Mouse (Mus musculus) gastrocnemius, adult 2 months (tissue): ENCODE measurements around the gene Tmem255b. TPM values are rescaled to one million over a fixed set of nuclear protein-coding genes. Genes with fewer than 3 reads are reported as not detected.

Experiments
- DNase-seq: peaks from one replicate; pipeline ENCODE4 v3.0.0; 2022
- H3K27ac ChIP-seq: fragments of 200-600 bp; 2 replicates; pipeline ENCODE4 v1.8.1; 2022; ENCODE audit warnings: mild to moderate bottlenecking
- H3K4me3 ChIP-seq: fragments of 200-600 bp; 2 replicates; pipeline ENCODE4 v1.8.1; 2022; ENCODE audit warnings: mild to moderate bottlenecking, moderate library complexity
- CTCF ChIP-seq: fragments of 200-600 bp; IDR thresholded peaks from 2 replicates; pipeline ENCODE4 v1.8.1; 2022; ENCODE audit warnings: antibody characterized with exemption, mild to moderate bottlenecking, moderate library complexity
- intact Hi-C: fragments of 180-260 bp; cut with DNase I; formaldehyde crosslinking; loops from one replicate; pipeline ENCODE4 v1.15.1; 2025
- total RNA-seq, 2 experiments: library from RNA; stranded (reverse); gene quantifications; 2 replicates each; pipeline ENCODE4 v1.2.3; 2021

The Tmem255b gene
- total RNA-seq, 2 experiments from 2014 or later: 2.6 to 3.1 TPM

DNA sequence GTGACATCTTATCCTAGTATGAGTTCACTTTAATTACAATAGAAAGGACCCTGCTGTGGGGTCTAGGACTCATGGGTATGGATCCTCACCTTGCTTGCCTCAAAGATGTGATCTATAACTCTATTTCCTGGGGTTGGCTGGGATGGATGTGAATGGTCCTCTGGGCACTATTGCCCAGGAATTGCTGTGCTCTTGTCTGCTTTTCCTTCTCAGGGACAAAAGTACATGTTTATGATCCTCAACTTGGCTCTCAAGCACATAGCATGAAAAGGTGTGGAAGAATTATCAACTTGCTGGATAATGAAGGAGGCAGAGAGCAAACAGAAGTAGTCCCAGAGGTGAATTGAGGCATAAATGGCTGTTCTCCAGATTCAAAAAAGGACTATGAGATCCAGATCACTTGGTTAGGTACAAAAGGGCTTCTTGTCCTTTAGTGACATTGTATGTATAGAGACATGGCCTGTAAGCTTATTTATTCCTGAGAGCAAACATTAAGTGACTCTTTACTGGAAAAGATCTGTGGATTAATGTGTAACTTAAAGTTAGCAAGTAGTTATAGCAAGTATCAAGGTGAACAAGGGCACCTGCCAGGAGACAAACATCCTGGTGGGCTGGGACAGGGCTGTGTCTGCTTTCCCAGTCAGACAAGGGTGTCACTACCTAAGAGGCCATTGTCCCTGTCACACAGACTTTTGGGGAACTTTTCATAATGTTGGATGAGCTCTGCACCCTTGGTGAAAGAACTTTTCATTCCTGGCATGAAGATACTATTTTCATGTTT, 70.1 kb downstream of the Tmem255b start:
- no peak for TF ChIP-seq CTCF
- no peak overlapping the region for H3K27ac ChIP-seq
- H3K4me3 ChIP-seq: no peak overlapping the region
- DNase-seq: no peak
- intact Hi-C loops: no loop called here

DNA sequence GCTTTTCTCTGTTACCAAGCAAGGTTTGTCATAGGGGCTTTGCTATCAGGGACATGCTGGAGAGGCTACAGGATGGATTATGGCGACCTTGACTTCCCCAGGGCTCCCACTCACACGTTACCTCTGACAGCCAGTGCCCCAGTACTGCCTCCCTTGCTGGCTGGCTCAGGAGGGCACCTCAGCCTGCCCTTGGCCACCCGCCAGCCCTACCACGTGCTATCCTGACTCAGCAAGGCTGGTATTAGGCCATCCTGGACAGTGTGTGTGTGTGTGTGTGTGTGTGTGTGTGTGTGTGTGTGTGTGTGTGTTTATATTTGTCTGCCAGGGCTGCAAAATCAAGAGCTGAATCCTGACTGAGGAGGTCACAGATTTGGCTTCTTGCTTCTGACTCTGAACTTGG, 71.9 kb downstream of the Tmem255b start:
- intact Hi-C loops: no loop called here
- peak; percentile 90 for DNase-seq
- TF ChIP-seq CTCF: no peak
- H3K27ac ChIP-seq: peak overlapping the region; percentile 67
- no peak overlapping the region for H3K4me3 ChIP-seq

DNA sequence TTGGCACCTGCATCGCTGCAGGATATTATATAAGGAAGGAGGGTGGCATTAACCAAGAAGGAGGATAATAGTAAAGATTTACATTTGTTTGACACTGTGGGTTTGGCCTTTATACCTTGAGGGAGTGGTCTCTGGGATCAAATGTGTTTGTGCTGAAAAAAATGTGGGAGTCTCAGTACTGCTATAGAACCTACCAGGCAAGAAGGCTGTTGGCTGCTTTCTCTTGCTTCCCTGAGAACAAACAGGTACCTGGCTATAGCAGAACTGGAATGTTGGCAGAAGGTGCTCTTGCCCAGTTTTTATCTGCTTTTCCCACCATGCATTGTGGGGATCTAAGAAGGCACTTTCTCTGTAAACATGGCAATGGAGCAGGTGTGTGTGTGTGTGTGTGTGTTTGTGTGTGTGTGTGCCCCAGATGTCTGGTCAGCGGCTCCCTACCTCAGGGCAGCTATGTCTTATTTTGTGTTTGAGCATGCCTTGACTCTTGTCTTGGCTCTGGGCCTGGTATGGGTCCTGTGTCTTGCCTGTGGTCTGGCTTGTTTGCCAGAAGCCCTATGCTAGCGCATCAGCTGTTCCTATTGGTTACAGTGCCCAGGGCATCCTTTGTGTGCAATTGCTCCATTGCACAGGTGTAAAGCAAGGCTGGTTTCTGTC, 72.4 kb downstream of the Tmem255b start:
- DNase-seq: no peak
- no peak for TF ChIP-seq CTCF
- Histone ChIP-seq H3K27ac (peak overlapping the region; percentile 49; the same call in 1 of the 2 replicates), H3K4me3 (no peak overlapping the region)
- intact Hi-C loops: no loop called here

GRCm38 (mm10) chr8:13512016-13512415, 77.0 kb downstream of the Tmem255b start:
- intact Hi-C loops: no loop called here
- no peak for DNase-seq
- no peak overlapping the region for H3K4me3 ChIP-seq
- no peak overlapping the region for H3K27ac ChIP-seq
- TF ChIP-seq CTCF: no peak

DNA sequence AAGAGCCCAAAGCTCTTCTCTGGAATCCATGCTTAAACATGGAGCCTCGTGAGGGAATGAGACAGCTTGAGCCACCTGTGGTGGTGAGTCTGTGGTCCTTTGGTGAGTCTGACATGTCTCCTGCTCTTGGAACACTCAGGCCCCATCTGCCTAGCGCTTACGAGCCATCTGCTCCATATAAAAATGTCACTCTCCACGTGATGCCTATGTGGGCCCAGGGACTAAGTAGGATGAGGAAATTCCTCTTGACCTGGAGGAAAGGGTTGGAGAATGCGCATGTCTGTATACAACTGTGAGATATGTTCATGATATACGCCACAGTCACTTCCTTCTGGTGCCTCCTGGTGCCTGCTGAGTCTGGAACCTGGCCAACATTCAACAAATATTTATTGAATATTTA, 77.7 kb downstream of the Tmem255b start:
- no peak overlapping the region for H3K4me3 ChIP-seq
- intact Hi-C loops: no loop called here
- H3K27ac ChIP-seq: no peak overlapping the region
- DNase-seq: no peak
- no peak for TF ChIP-seq CTCF

- H3K4me3 ChIP-seq: no peak overlapping the region
- H3K27ac ChIP-seq: no peak overlapping the region
- TF ChIP-seq CTCF: no peak
- no peak for DNase-seq
- intact Hi-C loops: no loop called here
Measured at GRCm38 (mm10) chr8:13513556-13514370, 78.8 kb downstream of the Tmem255b start.

GRCm38 (mm10) chr8:13516011-13516442, 81.0 kb downstream of the Tmem255b start:
- intact Hi-C loops: no loop called here
- DNase-seq: peak; percentile 47
- TF ChIP-seq CTCF: no peak
- Histone ChIP-seq H3K27ac (no peak overlapping the region), H3K4me3 (no peak overlapping the region)

DNA sequence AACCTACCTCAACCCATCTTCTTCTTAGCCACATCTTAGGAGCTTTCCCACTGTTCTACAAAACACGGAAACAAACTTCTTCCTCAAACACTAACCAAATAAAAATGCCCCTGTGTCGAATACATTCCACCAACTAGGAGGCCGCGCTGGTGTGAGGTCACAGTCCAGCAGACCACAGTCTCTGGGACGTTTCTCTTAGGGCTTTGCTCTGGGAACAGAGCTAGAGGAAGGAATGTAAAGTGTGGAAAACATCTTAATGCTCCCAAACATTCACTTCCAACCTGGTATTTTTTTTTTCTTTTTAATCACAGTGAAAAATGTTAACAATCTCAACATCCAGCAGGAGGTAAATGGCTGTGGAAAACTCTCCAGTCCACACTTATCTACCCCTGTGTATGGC, 81.7 kb downstream of the Tmem255b start:
- TF ChIP-seq CTCF: no peak
- Histone ChIP-seq H3K4me3 (no peak overlapping the region), H3K27ac (0 out of 2 replicates have a peak overlapping the region, but pooled peaks have one; percentile 8)
- intact Hi-C loops: no loop called here
- DNase-seq: no peak

DNA sequence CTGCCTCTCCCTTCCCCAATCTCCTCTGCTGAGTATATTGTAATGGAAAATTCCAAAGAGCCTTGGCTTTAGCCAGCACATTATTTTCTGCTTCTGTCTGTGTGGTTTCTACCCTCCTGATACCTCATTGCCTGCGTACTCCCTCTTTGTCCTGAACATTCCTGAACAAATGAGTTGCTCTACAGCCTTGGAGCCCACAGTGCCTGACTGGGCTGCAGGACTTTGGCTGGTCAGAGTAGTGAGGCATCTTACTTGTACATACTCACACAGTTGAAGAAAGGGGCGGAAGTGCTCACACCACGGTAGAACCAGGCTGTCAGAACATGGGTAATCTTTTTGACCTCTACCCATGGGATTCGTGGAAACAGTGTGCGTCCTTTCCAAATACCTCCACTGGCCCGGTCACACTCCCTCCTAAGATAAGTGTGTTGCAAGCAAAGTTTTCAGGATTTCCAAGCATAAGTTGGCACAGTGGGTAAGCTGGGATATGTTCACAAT, 82.3 kb downstream of the Tmem255b start:
- no peak for TF ChIP-seq CTCF
- Histone ChIP-seq H3K27ac (0 out of 2 replicates have a peak overlapping the region, but pooled peaks have one; percentile 8), H3K4me3 (no peak overlapping the region)
- DNase-seq: no peak
- intact Hi-C loops: no loop called here

Other genes with a start within 250 kb of the Tmem255b start
- gene Grtp1, start 234.6 kb upstream of the Tmem255b start, total RNA-seq: 10 to 100 TPM in 1 of 2 experiments, 1 to 10 TPM in 1; 9.7 to 20.6 TPM
- 100 to 1,000 TPM in 1 of 2 experiments, 10 to 100 TPM in 1; 44.7 to 101 TPM for gene Adprhl1, start 181.0 kb upstream of the Tmem255b start, total RNA-seq
- gene Dcun1d2, start 147.1 kb upstream of the Tmem255b start, total RNA-seq: 10 to 100 TPM; 76.5 to 87.0 TPM
- gene Tmco3, start 147.0 kb upstream of the Tmem255b start, total RNA-seq: 10 to 100 TPM; 11.3 to 15.8 TPM
- 10 to 100 TPM; 56.8 to 60.3 TPM for gene Tfdp1, start 96.4 kb upstream of the Tmem255b start, total RNA-seq
- not detected for gene Atp4b, start 38.4 kb upstream of the Tmem255b start, total RNA-seq
- not detected for gene Grk1, start 30.1 kb upstream of the Tmem255b start, total RNA-seq
- 10 to 100 TPM; 63.4 to 87.3 TPM for gene Gas6, start 59.3 kb downstream of the Tmem255b start, total RNA-seq
- gene 1700029H14Rik, start 127.3 kb downstream of the Tmem255b start, total RNA-seq: not detected
- gene Rasa3, start 242.4 kb downstream of the Tmem255b start, total RNA-seq: 10 to 100 TPM in 1 of 2 experiments, 1 to 10 TPM in 1; 5.9 to 10.5 TPM